In the genomic region with DNA sequence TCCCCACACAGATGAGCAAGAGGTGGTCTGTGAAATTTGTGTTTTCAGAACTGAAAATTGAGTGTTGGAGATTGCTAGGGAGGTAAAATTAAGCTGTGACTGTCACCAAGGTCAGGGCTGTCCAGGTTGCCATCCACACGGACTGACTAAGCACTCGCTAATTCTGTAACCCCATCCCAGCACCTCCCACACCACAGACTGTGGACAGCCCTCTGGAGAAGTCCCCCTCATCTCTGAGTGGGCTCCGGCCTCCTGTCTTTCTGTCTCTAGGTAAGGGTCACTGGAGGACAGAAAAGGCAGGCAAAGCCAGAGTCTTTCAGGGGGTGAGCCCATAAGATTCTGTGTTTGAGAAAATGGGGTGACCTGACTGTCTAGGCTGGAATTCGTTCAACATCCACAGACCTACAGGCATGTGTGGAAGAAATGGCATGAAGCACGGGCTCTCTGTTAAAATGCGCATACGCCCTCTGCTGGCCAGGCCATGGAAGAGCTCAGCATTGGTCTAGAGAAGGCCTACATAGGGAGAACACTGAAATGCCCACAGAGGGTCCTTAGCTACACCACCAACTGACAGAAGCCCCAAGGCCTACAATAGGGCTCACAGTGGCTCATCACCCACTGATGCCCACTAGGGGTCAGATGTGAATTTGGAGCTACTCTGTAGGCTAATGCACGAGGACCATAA, we compare ENCODE assay signal across 9 mouse cellular contexts. TPM values are rescaled to one million over a fixed set of nuclear protein-coding genes. Genes with fewer than 3 reads are reported as not detected.
A peak's percentile ranks its signal among the peaks of the same experiment; 100 is the strongest.
DNase-seq lines count a peak whose midpoint lies in the region; ATAC-seq and TF ChIP-seq lines count a peak whose summit lies in the region.
"Had no signal": no experiment of that assay in that cellular context is flagged by ENCODE, and none has a peak within 500 bp of the region (broad histone marks: within the 10 kb centered on the region; RNA-seq: fewer than 3 reads in every experiment).

No protein-coding gene starts in this region.

- peak; percentile 69 for DNase-seq in G1E (ENCODE audit: low spot score)
- DNase-seq in c-Kit-positive CD71-positive TER-119-negative erythroid progenitor cells, embryonic 14.5 days (ENCODE audit: low read depth), result peak; percentile 51
- peak; percentile 80 for DNase-seq in heart, postnatal 4 days
- DNase-seq in layer of hippocampus, adult 18-20 months (ENCODE audit: low spot score in 2 of 2), result peak; percentile 52 to 84
- peak; percentile 25 for DNase-seq in ovary, postnatal 10 days (ENCODE audit: low spot score)
- DNase-seq in thymus, postnatal 14 days, result peak; percentile 58

- H3K4me2 ChIP-seq in forebrain, embryonic 12.5 days, result no peak overlapping the region
- H3K4me2 ChIP-seq in lung, embryonic 15.5 days, result no peak overlapping the region

- H3K4me3 ChIP-seq in G1E (ENCODE audit: low read depth, low read length), result no peak overlapping the region
- H3K4me3 ChIP-seq in forebrain, embryonic 12.5 days (replicated peaks), result no peak overlapping the region
- no peak overlapping the region for H3K4me3 ChIP-seq in lung, embryonic 15.5 days

- no peak overlapping the region for H3K9ac ChIP-seq in forebrain, embryonic 12.5 days
- no peak overlapping the region for H3K9ac ChIP-seq in lung, embryonic 15.5 days

- WGBS in forebrain, embryonic 12.5 days, result 33% methylated on average over 8 of the region's 8 CpGs
- WGBS in lung, embryonic 15.5 days, result 24% methylated on average over 8 of the region's 8 CpGs

- H3K27me3 ChIP-seq in G1E (ENCODE audit: insufficient read depth, low read length), result peaks cover 63% of the 10 kb centered on the region
- peaks cover 16% of the 10 kb centered on the region; the same call in 1 of the 2 replicates for H3K27me3 ChIP-seq in forebrain, embryonic 12.5 days
- H3K27me3 ChIP-seq in lung, embryonic 15.5 days, result peaks cover 9% of the 10 kb centered on the region; the same call in 1 of the 2 replicates

- H3K4me1 ChIP-seq in G1E (ENCODE audit: insufficient read depth, low read depth, low read length), result peaks cover 22% of the 10 kb centered on the region
- H3K4me1 ChIP-seq in forebrain, embryonic 12.5 days, result 0 out of 2 replicates have a peak, but pooled peaks cover 3% of the 10 kb centered on the region
- no peaks in the 10 kb centered on the region for H3K4me1 ChIP-seq in lung, embryonic 15.5 days

- H3K36me3 ChIP-seq in G1E (replicated peaks), result no peaks in the 10 kb centered on the region
- no peaks in the 10 kb centered on the region for H3K36me3 ChIP-seq in forebrain, embryonic 12.5 days (replicated peaks)
- no peaks in the 10 kb centered on the region for H3K36me3 ChIP-seq in lung, embryonic 15.5 days

- H3K27ac ChIP-seq in forebrain, embryonic 12.5 days, result no peak overlapping the region
- H3K27ac ChIP-seq in lung, embryonic 15.5 days, result no peak overlapping the region

- no peaks in the 10 kb centered on the region for H3K9me3 ChIP-seq in G1E (replicated peaks)
- H3K9me3 ChIP-seq in forebrain, embryonic 12.5 days, result no peaks in the 10 kb centered on the region
- H3K9me3 ChIP-seq in lung, embryonic 15.5 days, result no peaks in the 10 kb centered on the region

- no peak for ATAC-seq in G1E (ENCODE audit: extremely low read depth, insufficient number of reproducible peaks, low FRiP score, poor library complexity, severe bottlenecking)
- peak; percentile 74 for ATAC-seq in forebrain, embryonic 12.5 days (ENCODE audit: low FRiP score)
- peak; percentile 43; the same call in 1 of the 2 replicates for ATAC-seq in lung, embryonic 15.5 days (ENCODE audit: borderline replicate concordance, extremely low read depth, low FRiP score, low TSS enrichment)

- TF ChIP-seq CTCF in G1E (IDR thresholded peaks at IDR 0.05; ENCODE audit: low read depth, low read length), result peak; percentile 93

RNA-seq across cellular contexts. Expression of a gene that starts 54.1 kb away (rescaled TPM):
- not detected in 2 replicates for total RNA-seq in G1E (2014; fragmentation: Nextera tagmentation)
- 0.05 and 0.06 TPM in 2 replicates for total RNA-seq in G1E (2017)
- polyA plus RNA-seq in G1E (2012), result not detected in 2 replicates
- 1.8 and 2.8 TPM in 2 replicates for polyA plus RNA-seq in forebrain, embryonic 12.5 days (2016; fragmentation: Nextera tagmentation; extraction: Ambion mirVana)
- total RNA-seq in heart, postnatal 4 days (2021), result not detected
- 1 to 10 TPM; 1.8 to 2.1 TPM for total RNA-seq in layer of hippocampus, adult 18-20 months (2021)
- polyA plus RNA-seq in lung, embryonic 15.5 days (2015; fragmentation: Nextera tagmentation; extraction: Ambion mirVana), result 0.09 and 0.15 TPM in 2 replicates
- polyA plus RNA-seq: liver, embryonic 16.5 days had no signal

Comparison
In these comparisons a context has a peak if more than half of its experiments do, and no peak if none do; other contexts are left out.
1. DNase-seq: peak in every context shown above with its lines; median percentile 80 in heart, postnatal 4 days; 69 in G1E; 68 in layer of hippocampus, adult 18-20 months; 58 in thymus, postnatal 14 days; 51 in c-Kit-positive CD71-positive TER-119-negative erythroid progenitor cells, embryonic 14.5 days; 25 in ovary, postnatal 10 days.